Mouse (Mus musculus): Measurements from ENCODE around the gene Mef2d. TPM values are rescaled to one million over a fixed set of nuclear protein-coding genes. Genes with fewer than 3 reads are reported as not detected.
A peak's percentile ranks its signal among the peaks of the same experiment; 100 is the strongest.

The Mef2d gene
- polyA plus RNA-seq, 1 experiment from 2014 or later: 41.7 TPM

GRCm38 (mm10) chr3:88203456-88203855 is 61.3 kb downstream of the Mef2d start:
- H3K36me3 ChIP-seq (ENCODE audit: control insufficient read depth, insufficient read depth, low read length): no peaks in the 10 kb centered on the region
- H3K4me3 ChIP-seq (ENCODE audit: low read depth, low read length): no peak overlapping the region
- H3K9ac ChIP-seq (ENCODE audit: low read depth, low read length): no peak overlapping the region
- H3K4me2 ChIP-seq (ENCODE audit: low read depth, low read length): no peak overlapping the region
- WGBS: 6% methylated on average over 5 of the region's 5 CpGs
- H3K4me1 ChIP-seq (ENCODE audit: control insufficient read depth, insufficient read depth, low read length): peaks cover 7% of the 10 kb centered on the region; the same call in 1 of the 2 replicates
- no peak for DNase-seq (ENCODE audit: low spot score)
- no peak for ATAC-seq (ENCODE audit: low read depth)
- peaks cover 100% of the 10 kb centered on the region for H3K27me3 ChIP-seq (replicated peaks; ENCODE audit: control insufficient read depth, insufficient read depth, low read length)
- no peak overlapping the region for H3K27ac ChIP-seq (replicated peaks; ENCODE audit: low read depth, low read length)
- H3K9me3 ChIP-seq (ENCODE audit: control insufficient read depth, low read length): no peaks in the 10 kb centered on the region

DNA sequence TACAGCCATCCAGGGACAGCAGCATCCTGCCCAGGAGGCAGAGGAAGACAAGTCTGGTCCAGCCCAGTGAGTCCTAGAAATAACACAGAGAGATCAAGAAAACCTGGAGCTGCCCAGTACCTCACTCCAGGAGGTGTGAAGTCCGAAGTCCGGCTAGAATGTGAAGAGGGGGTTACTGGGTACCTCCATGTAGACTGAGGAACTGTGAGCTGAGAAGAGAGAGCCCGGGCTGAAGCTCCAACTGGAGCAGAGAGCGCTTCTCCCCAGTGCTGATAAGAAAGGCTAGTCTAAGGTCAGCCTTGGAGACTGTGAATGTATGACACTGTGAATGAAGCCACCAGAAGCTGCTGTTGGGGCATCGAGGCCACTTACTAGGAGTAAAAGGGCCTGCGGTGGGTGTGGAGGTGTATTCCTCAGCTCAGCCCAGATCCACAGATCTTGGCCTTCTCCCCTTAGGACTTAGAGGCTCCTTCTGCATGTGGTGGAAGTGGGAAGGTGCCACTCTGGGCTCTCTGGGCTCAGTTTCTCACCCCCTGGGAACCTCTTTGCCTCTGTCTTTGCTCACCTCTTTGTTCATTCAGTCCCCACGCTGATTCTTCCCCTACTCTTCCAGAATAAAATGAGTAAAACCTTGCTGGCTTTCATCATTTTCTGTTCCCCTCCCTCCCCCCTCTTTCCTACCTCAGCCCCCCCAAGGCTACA is 62.0 kb downstream of the Mef2d start:
- 5% methylated on average over 6 of the region's 7 CpGs for WGBS
- Histone ChIP-seq H3K27ac (replicated peaks; ENCODE audit: low read depth, low read length) (no peak overlapping the region), H3K4me2 (ENCODE audit: low read depth, low read length) (no peak overlapping the region), H3K27me3 (replicated peaks; ENCODE audit: control insufficient read depth, insufficient read depth, low read length) (peaks cover 100% of the 10 kb centered on the region), H3K9me3 (ENCODE audit: control insufficient read depth, low read length) (no peaks in the 10 kb centered on the region), H3K9ac (ENCODE audit: low read depth, low read length) (no peak overlapping the region), H3K36me3 (ENCODE audit: control insufficient read depth, insufficient read depth, low read length) (no peaks in the 10 kb centered on the region), H3K4me3 (ENCODE audit: low read depth, low read length) (no peak overlapping the region), H3K4me1 (ENCODE audit: control insufficient read depth, insufficient read depth, low read length) (peaks cover 7% of the 10 kb centered on the region; the same call in 1 of the 2 replicates)
- DNase-seq (ENCODE audit: low spot score) (no peak), ATAC-seq (ENCODE audit: low read depth) (no peak)

DNA sequence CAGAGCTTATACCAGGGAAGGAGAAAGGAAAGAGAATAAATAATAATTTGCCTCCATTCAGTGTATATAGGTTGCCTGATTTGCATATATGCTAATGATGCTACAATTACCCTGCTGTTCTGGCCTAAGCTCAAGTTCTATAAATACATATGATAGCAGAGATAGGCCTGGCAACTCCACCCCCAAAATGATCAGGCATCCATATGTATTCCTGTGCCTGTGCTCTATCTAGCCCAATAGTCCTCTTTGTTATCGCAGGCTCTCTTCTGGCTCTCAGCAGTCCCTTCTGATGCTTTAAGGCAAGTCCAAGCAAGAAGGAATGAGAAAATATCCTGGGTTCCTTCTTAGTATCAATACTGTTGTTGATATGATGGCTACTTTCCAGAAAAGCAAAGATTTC is 62.6 kb downstream of the Mef2d start:
- no peak overlapping the region for H3K4me2 ChIP-seq (ENCODE audit: low read depth, low read length)
- H3K27me3 ChIP-seq (replicated peaks; ENCODE audit: control insufficient read depth, insufficient read depth, low read length): peaks cover 100% of the 10 kb centered on the region
- H3K9ac ChIP-seq (ENCODE audit: low read depth, low read length): no peak overlapping the region
- H3K27ac ChIP-seq (replicated peaks; ENCODE audit: low read depth, low read length): no peak overlapping the region
- WGBS: 24% methylated on average over 1 of the region's 1 CpGs
- ATAC-seq (ENCODE audit: low read depth): no peak
- no peaks in the 10 kb centered on the region for H3K9me3 ChIP-seq (ENCODE audit: control insufficient read depth, low read length)
- H3K36me3 ChIP-seq (ENCODE audit: control insufficient read depth, insufficient read depth, low read length): no peaks in the 10 kb centered on the region
- no peak for DNase-seq (ENCODE audit: low spot score)
- H3K4me3 ChIP-seq (ENCODE audit: low read depth, low read length): no peak overlapping the region
- peaks cover 7% of the 10 kb centered on the region; the same call in 1 of the 2 replicates for H3K4me1 ChIP-seq (ENCODE audit: control insufficient read depth, insufficient read depth, low read length)

- Histone ChIP-seq H3K9me3 (ENCODE audit: control insufficient read depth, low read length) (no peaks in the 10 kb centered on the region), H3K9ac (ENCODE audit: low read depth, low read length) (no peak overlapping the region), H3K4me2 (ENCODE audit: low read depth, low read length) (no peak overlapping the region), H3K27me3 (replicated peaks; ENCODE audit: control insufficient read depth, insufficient read depth, low read length) (peaks cover 100% of the 10 kb centered on the region), H3K27ac (replicated peaks; ENCODE audit: low read depth, low read length) (no peak overlapping the region), H3K4me1 (ENCODE audit: control insufficient read depth, insufficient read depth, low read length) (peaks cover 7% of the 10 kb centered on the region; the same call in 1 of the 2 replicates), H3K36me3 (ENCODE audit: control insufficient read depth, insufficient read depth, low read length) (no peaks in the 10 kb centered on the region), H3K4me3 (ENCODE audit: low read depth, low read length) (no peak overlapping the region)
- no peak for DNase-seq (ENCODE audit: low spot score)
- no peak for ATAC-seq (ENCODE audit: low read depth)
- WGBS: 3% methylated on average over 4 of the region's 4 CpGs
Measured at GRCm38 (mm10) chr3:88205176-88205562, 63.0 kb downstream of the Mef2d start.

- Histone ChIP-seq H3K9me3 (ENCODE audit: control insufficient read depth, low read length) (no peaks in the 10 kb centered on the region), H3K36me3 (ENCODE audit: control insufficient read depth, insufficient read depth, low read length) (no peaks in the 10 kb centered on the region), H3K4me3 (ENCODE audit: low read depth, low read length) (no peak overlapping the region), H3K4me2 (ENCODE audit: low read depth, low read length) (no peak overlapping the region), H3K27ac (replicated peaks; ENCODE audit: low read depth, low read length) (no peak overlapping the region), H3K27me3 (replicated peaks; ENCODE audit: control insufficient read depth, insufficient read depth, low read length) (peaks cover 100% of the 10 kb centered on the region), H3K4me1 (ENCODE audit: control insufficient read depth, insufficient read depth, low read length) (peaks cover 3% of the 10 kb centered on the region; the same call in 1 of the 2 replicates), H3K9ac (ENCODE audit: low read depth, low read length) (no peak overlapping the region)
- 7% methylated on average over 8 of the region's 8 CpGs for WGBS
- DNase-seq (ENCODE audit: low spot score) (no peak), ATAC-seq (ENCODE audit: low read depth) (peak; percentile 24; the same call in 1 of the 2 replicates)
Measured at GRCm38 (mm10) chr3:88205563-88206491, 63.7 kb downstream of the Mef2d start.

GRCm38 (mm10) chr3:88206500-88206899 is 64.3 kb downstream of the Mef2d start:
- Histone ChIP-seq H3K4me1 (ENCODE audit: control insufficient read depth, insufficient read depth, low read length) (no peaks in the 10 kb centered on the region), H3K36me3 (ENCODE audit: control insufficient read depth, insufficient read depth, low read length) (no peaks in the 10 kb centered on the region), H3K4me3 (ENCODE audit: low read depth, low read length) (no peak overlapping the region), H3K9me3 (ENCODE audit: control insufficient read depth, low read length) (no peaks in the 10 kb centered on the region), H3K4me2 (ENCODE audit: low read depth, low read length) (no peak overlapping the region), H3K27ac (replicated peaks; ENCODE audit: low read depth, low read length) (no peak overlapping the region), H3K9ac (ENCODE audit: low read depth, low read length) (no peak overlapping the region), H3K27me3 (replicated peaks; ENCODE audit: control insufficient read depth, insufficient read depth, low read length) (peaks cover 100% of the 10 kb centered on the region)
- DNase-seq (ENCODE audit: low spot score) (no peak), ATAC-seq (ENCODE audit: low read depth) (no peak)
- 4% methylated on average over 3 of the region's 3 CpGs for WGBS

GRCm38 (mm10) chr3:88206901-88207371 is 64.8 kb downstream of the Mef2d start:
- no peak overlapping the region for H3K27ac ChIP-seq (replicated peaks; ENCODE audit: low read depth, low read length)
- H3K4me2 ChIP-seq (ENCODE audit: low read depth, low read length): no peak overlapping the region
- H3K4me1 ChIP-seq (ENCODE audit: control insufficient read depth, insufficient read depth, low read length): no peaks in the 10 kb centered on the region
- no peaks in the 10 kb centered on the region for H3K9me3 ChIP-seq (ENCODE audit: control insufficient read depth, low read length)
- H3K4me3 ChIP-seq (ENCODE audit: low read depth, low read length): 0 out of 2 replicates have a peak overlapping the region, but pooled peaks have one; percentile 3
- no peaks in the 10 kb centered on the region for H3K36me3 ChIP-seq (ENCODE audit: control insufficient read depth, insufficient read depth, low read length)
- no peak for DNase-seq (ENCODE audit: low spot score)
- peaks cover 100% of the 10 kb centered on the region for H3K27me3 ChIP-seq (replicated peaks; ENCODE audit: control insufficient read depth, insufficient read depth, low read length)
- no peak overlapping the region for H3K9ac ChIP-seq (ENCODE audit: low read depth, low read length)
- no peak for ATAC-seq (ENCODE audit: low read depth)
- 0% methylated on average over 14 of the region's 14 CpGs for WGBS

- ATAC-seq (ENCODE audit: low read depth): no peak
- no peak overlapping the region for H3K4me2 ChIP-seq (ENCODE audit: low read depth, low read length)
- H3K9me3 ChIP-seq (ENCODE audit: control insufficient read depth, low read length): no peaks in the 10 kb centered on the region
- no peak overlapping the region for H3K9ac ChIP-seq (ENCODE audit: low read depth, low read length)
- no peaks in the 10 kb centered on the region for H3K4me1 ChIP-seq (ENCODE audit: control insufficient read depth, insufficient read depth, low read length)
- H3K4me3 ChIP-seq (ENCODE audit: low read depth, low read length): 0 out of 2 replicates have a peak overlapping the region, but pooled peaks have one; percentile 3
- no peak for DNase-seq (ENCODE audit: low spot score)
- peaks cover 100% of the 10 kb centered on the region for H3K27me3 ChIP-seq (replicated peaks; ENCODE audit: control insufficient read depth, insufficient read depth, low read length)
- no peak overlapping the region for H3K27ac ChIP-seq (replicated peaks; ENCODE audit: low read depth, low read length)
- H3K36me3 ChIP-seq (ENCODE audit: control insufficient read depth, insufficient read depth, low read length): no peaks in the 10 kb centered on the region
- WGBS: 3% methylated on average over 10 of the region's 15 CpGs
Measured at GRCm38 (mm10) chr3:88207451-88208100, 65.4 kb downstream of the Mef2d start.
